Mouse (Mus musculus) liver, embryonic 14.5 days (tissue): ENCODE measurements at regions not wholly inside any gene's neighbourhood (a gene's known extent, or its start where the extent isn't known, plus 50 kb on each side); places are given as distances from the start of the nearest gene placed in this dataset.

Experiments
- ATAC-seq: fragments of 200-750 bp; cut with Nextera tagmentation; 2 replicates; pipeline ENCODE4 v1.8.0; 2017; ENCODE audit warnings: moderate number of reproducible peaks, mild to moderate bottlenecking, moderate library complexity; ENCODE audit not compliant: insufficient read depth
- DNase-seq, 3 experiments: peaks; one replicate each; pipeline ENCODE4 v3.0.0-alpha.2; 2012 to 2013; ENCODE audit warnings: low read depth in 3 of 3, low spot score in 3 of 3
- H3K27ac ChIP-seq: fragments of 300-500 bp; sonication (generic); 2 replicates; pipeline ENCODE4 v1.5.1; 2014; ENCODE audit warnings: moderate library complexity, mild to moderate bottlenecking, control low read depth, inconsistent platforms
- H3K27me3 ChIP-seq: fragments of 300-500 bp; sonication (generic); 2 replicates; pipeline ENCODE4 v1.6.1; 2014; ENCODE audit warnings: mild to moderate bottlenecking, low read length, moderate library complexity; ENCODE audit not compliant: control insufficient read depth, insufficient read depth
- H3K36me3 ChIP-seq: fragments of 300-500 bp; sonication (generic); replicated peaks from 2 replicates; pipeline ENCODE4 v1.6.1; 2014; ENCODE audit warnings: low read depth; ENCODE audit not compliant: control insufficient read depth, insufficient read depth
- H3K4me1 ChIP-seq, 2 experiments: fragments of 200-500 bp in 1 of 2; fragments of 300-500 bp in 1 of 2; sonication (generic) in 1 of 2; replicated peaks; 2 replicates each; pipeline ENCODE4 v1.6.1; 2012 to 2014; ENCODE audit warnings: antibody characterized with exemption in 1 of 2, inconsistent platforms in 1 of 2, low read length in 1 of 2; ENCODE audit not compliant: control insufficient read depth in 2 of 2, insufficient read depth in 2 of 2
- H3K4me2 ChIP-seq: fragments of 300-500 bp; sonication (generic); 2 replicates; pipeline ENCODE4 v1.6.1; 2014; ENCODE audit warnings: low read depth, mild to moderate bottlenecking, control low read depth, moderate library complexity
- H3K4me3 ChIP-seq, 2 experiments: fragments of 200-500 bp in 1 of 2; fragments of 300-500 bp in 1 of 2; sonication (generic) in 1 of 2; 2 replicates each; pipeline ENCODE4 v1.5.1; 2012 to 2014; ENCODE audit warnings: low read depth in 2 of 2, low read length in 2 of 2, mild to moderate bottlenecking in 2 of 2, control low read depth in 1 of 2, inconsistent platforms in 1 of 2, moderate library complexity in 1 of 2; ENCODE audit not compliant: insufficient read depth in 1 of 2
- H3K9ac ChIP-seq: fragments of 300-500 bp; sonication (generic); replicated peaks from 2 replicates; pipeline ENCODE4 v1.6.1; 2014; ENCODE audit warnings: mild to moderate bottlenecking, control low read depth, moderate library complexity
- H3K9me3 ChIP-seq: fragments of 300-500 bp; sonication (generic); 2 replicates; pipeline ENCODE4 v1.6.1; 2016; ENCODE audit warnings: low read length, mixed read lengths; ENCODE audit not compliant: control insufficient read depth
- CTCF ChIP-seq: IDR thresholded peaks from 2 replicates; pipeline ENCODE4 v1.5.1; 2016; ENCODE audit warnings: antibody characterized with exemption, low read depth, control low read depth
- EP300 ChIP-seq: IDR thresholded peaks from 2 replicates; pipeline ENCODE4 v1.6.1; 2016; ENCODE audit warnings: antibody characterized with exemption, low read depth
- WGBS: fragments of 180-500 bp; shearing (Covaris S2); extraction: QIAGEN DNeasy Blood & Tissue Kit; methylation state at CpG from one replicate; pipeline ENCODE4 v1.1.7; 2014; ENCODE audit not compliant: insufficient replicate concordance; 5-methylcytosine and 5-hydroxymethylcytosine counted together

DNA sequence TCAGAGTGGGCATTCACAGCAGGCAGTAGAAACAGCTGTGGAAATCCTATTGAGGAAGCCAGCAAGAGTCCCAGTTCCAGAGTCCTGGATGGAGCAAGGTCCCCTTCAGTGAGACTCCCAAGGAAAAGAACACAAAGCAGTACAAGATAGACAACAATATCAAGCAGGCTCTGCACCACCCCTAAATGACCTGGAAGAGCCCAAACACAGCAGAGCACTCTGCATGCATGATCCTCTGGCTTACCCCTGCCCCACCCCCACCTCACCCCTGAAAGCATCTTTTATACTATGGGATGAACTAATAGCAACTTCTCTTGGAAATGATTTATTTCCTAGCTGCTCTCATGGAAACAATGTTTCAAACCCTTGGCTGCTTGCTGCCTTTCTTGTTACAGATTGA is 132.3 kb downstream of the Cxxc4 start:
- Histone ChIP-seq H3K4me3 (no peak overlapping the region), H3K36me3 (no peaks in the 10 kb centered on the region), H3K9me3 (no peaks in the 10 kb centered on the region), H3K9ac (no peak overlapping the region), H3K27me3 (no peaks in the 10 kb centered on the region), H3K27ac (no peak overlapping the region), H3K4me1 (peaks cover 0 to 5% of the 10 kb centered on the region in 2 experiments; a peak in 2 of 4 replicates), H3K4me2 (no peak overlapping the region)
- DNase-seq (no peak), ATAC-seq (no peak)
- no peak for TF ChIP-seq EP300

DNA sequence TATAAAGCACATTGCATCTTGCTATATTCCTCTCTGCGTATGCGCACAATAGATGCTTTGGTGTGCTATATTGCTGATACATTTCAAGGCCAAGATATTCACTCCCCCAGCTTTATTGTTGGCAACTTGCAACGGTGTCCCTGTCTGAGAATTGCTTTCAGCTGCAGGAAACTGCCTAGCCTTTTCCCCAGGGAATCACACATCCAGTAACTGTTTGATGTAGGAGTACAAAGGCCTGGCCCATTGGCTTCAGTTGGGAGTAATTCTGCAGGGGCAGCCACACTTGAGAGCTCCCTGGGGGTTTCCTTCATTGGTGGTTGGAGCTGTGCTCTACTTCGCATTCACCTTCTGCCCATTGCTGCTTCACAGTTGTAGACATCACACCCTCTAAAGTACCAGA is 132.8 kb downstream of the Cxxc4 start:
- H3K4me3 ChIP-seq = no peak overlapping the region
- 71% methylated on average over 4 of the region's 4 CpGs for WGBS
- H3K4me1 ChIP-seq = peaks cover 0 to 5% of the 10 kb centered on the region in 2 experiments; a peak in 2 of 4 replicates
- no peaks in the 10 kb centered on the region for H3K9me3 ChIP-seq
- H3K27ac ChIP-seq = no peak overlapping the region
- no peak for TF ChIP-seq CTCF
- TF ChIP-seq EP300 = no peak
- no peak overlapping the region for H3K9ac ChIP-seq
- H3K4me2 ChIP-seq = no peak overlapping the region
- no peaks in the 10 kb centered on the region for H3K27me3 ChIP-seq
- DNase-seq (no peak), ATAC-seq (no peak)
- no peaks in the 10 kb centered on the region for H3K36me3 ChIP-seq

DNA sequence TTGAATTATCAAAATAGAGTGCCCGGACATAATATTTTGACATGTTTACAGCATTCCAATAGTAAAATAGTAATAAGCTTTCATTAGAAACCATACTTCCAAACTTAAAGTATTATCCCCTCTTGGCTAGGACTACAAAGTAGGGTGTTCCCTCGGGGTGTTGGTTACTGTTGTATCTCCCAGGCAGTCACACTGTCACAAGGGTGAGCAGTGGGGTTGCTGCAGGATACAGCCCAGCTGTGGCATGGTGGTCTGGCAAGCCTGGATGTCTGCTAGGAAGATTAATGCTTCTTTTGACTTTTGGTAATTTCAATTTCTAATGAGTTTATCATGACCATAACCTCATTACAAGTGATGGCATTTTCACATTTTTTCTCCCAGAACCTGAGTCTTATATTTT is 143.3 kb downstream of the Cxxc4 start:
- DNase-seq (no peak), ATAC-seq (no peak)
- 45% methylated on average over 2 of the region's 2 CpGs for WGBS
- Histone ChIP-seq H3K27ac (no peak overlapping the region), H3K9ac (no peak overlapping the region), H3K4me2 (no peak overlapping the region), H3K4me1 (no peaks in the 10 kb centered on the region), H3K36me3 (no peaks in the 10 kb centered on the region), H3K4me3 (no peak overlapping the region), H3K9me3 (no peaks in the 10 kb centered on the region), H3K27me3 (no peaks in the 10 kb centered on the region)
- no peak for TF ChIP-seq CTCF
- no peak for TF ChIP-seq EP300

DNA sequence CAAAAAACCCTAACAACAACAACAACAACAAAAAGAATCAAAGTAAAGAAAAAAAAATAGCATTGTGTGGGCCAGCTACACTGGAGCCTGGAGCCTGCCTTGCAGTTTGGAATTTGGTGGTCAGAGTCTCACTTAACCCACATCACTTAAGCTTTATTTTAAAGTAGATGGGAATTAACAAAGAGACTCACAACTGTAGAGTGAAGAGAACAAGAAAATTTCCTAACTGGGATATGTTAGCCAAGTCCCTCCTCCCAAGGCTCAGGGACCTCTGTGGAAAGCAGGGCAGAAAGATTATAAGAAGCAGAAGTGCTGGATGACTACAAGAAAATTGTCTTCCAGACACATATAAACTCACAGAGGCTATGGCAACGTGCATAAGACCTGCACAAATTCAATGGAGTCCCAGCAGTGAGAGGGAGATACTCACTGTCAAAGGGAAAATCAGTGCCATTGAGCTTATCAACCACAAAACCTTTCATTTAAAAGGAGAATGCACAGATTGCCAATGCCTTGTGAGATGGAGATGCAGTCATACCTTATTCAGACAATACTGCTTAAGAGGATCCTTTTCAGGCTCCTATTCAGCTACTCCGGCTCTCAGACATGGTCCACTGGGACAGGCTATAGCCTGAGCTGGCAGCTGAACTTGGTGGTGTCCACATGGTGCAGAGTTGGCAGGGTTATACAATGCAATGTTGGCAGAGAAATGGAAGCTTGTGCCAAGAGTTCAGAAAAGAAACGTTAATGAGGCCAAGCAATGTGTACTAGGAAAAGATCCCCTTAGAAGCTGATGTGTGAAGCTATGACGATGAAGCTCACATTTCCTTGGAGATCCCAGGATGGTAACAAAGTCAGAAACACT is 154.4 kb downstream of the Cxxc4 start:
- TF ChIP-seq CTCF (no peak), EP300 (no peak)
- H3K4me3 ChIP-seq = no peak overlapping the region
- H3K9ac ChIP-seq = no peak overlapping the region
- no peaks in the 10 kb centered on the region for H3K27me3 ChIP-seq
- H3K36me3 ChIP-seq = no peaks in the 10 kb centered on the region
- ATAC-seq (no peak), DNase-seq (no peak)
- H3K4me1 ChIP-seq = no peaks in the 10 kb centered on the region
- no peak overlapping the region for H3K4me2 ChIP-seq
- 62% methylated on average over 4 of the region's 4 CpGs for WGBS
- no peak overlapping the region for H3K27ac ChIP-seq
- H3K9me3 ChIP-seq = no peaks in the 10 kb centered on the region

DNA sequence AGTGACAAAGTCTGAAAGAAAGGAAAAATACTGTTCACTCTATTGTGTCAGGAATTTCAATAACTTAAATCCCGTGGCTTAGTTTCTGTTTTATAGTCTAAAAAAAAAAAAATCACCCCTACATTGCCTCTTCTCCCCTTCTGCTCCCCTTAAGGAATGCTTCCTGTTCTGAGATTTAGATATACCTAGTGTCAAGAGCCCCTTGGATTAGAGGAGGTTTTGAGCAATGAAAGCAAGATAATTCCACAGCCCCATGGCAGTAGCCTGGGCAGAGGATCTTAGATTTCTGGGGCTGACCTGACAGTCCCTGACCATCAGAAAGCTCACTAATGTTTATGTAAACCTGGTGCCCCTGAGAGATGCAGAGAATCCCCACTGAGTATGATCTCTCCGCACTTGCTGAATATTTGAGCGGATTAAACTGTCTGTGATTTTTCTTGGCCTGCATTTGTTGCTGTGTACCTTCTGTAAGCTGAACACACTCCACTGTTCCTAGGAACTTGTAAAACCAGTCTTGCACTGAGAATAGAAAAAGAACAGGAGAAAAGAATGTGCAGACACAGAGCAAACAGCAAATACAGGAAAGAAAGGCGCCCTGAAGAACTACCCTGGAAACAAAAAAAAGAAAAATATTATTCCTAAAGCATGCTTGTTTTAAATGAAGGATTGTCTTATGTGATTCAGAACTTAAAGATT is 164.3 kb downstream of the Cxxc4 start:
- no peak overlapping the region for H3K4me3 ChIP-seq
- TF ChIP-seq CTCF (no peak), EP300 (no peak)
- 51% methylated on average over 4 of the region's 4 CpGs for WGBS
- H3K27me3 ChIP-seq = no peaks in the 10 kb centered on the region
- no peak overlapping the region for H3K4me2 ChIP-seq
- no peaks in the 10 kb centered on the region for H3K4me1 ChIP-seq
- H3K27ac ChIP-seq = no peak overlapping the region
- ATAC-seq = no peak
- H3K36me3 ChIP-seq = no peaks in the 10 kb centered on the region
- no peak overlapping the region for H3K9ac ChIP-seq
- DNase-seq = no peak
- H3K9me3 ChIP-seq = no peaks in the 10 kb centered on the region
